In the genomic region with DNA sequence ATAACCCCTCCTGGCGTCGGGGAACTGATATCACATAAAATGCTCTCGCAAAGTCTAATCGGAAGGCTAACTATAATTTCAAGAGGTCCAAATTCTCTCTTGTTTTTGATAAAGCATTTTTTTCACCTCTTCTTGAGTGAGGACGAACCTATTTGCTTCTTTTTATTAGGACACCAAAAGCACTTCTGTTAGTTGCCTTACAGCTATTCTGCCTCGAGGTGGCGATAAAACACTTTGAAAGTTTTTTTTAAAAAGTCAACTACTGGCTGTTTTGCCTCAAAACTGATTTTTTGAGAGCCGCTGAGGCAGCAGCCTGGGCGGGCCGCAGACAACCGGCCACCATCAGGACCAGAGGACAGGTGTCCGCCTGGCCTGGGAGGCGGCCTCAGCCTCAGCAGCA, we compare ENCODE assay signal across 32 mouse cellular contexts. TPM values are rescaled to one million over a fixed set of nuclear protein-coding genes. Genes with fewer than 3 reads are reported as not detected.
DNase-seq lines count a peak whose midpoint lies in the region; ATAC-seq and TF ChIP-seq lines count a peak whose summit lies in the region.
"Not testable (repeated sequence)": the region's sequence is repeated elsewhere in the genome, so short reads cannot be mapped to it uniquely, and the experiment has no call there.
"Had no signal": no experiment of that assay in that cellular context is flagged by ENCODE, and none has a peak within 500 bp of the region (broad histone marks: within the 10 kb centered on the region; RNA-seq: fewer than 3 reads in every experiment).

No protein-coding gene starts in this region.

- not testable (repeated sequence) for H3K4me2 ChIP-seq in hindbrain, postnatal 0 days (ENCODE audit: low read depth, low read length); lung, embryonic 14.5 days

- 80% methylated on average over 13 of the region's 13 CpGs for WGBS in hindbrain, postnatal 0 days
- 74% methylated on average over 13 of the region's 13 CpGs for WGBS in lung, embryonic 14.5 days

- not testable (repeated sequence) for ATAC-seq in hindbrain, postnatal 0 days; lung, embryonic 14.5 days (ENCODE audit: insufficient read depth)

- H3K27ac ChIP-seq in hindbrain, postnatal 0 days; layer of hippocampus, adult 2 months; lung, embryonic 14.5 days (ENCODE audit: low read depth): not testable (repeated sequence)

- peaks cover 17% of the 10 kb centered on the region for H3K9me3 ChIP-seq in hindbrain, postnatal 0 days (ENCODE audit: low read length)
- peaks cover 13% of the 10 kb centered on the region; the same call in 1 of the 2 replicates for H3K9me3 ChIP-seq in lung, embryonic 14.5 days (ENCODE audit: low read depth, low read length)

- H3K27me3 ChIP-seq in hindbrain, postnatal 0 days (ENCODE audit: insufficient read depth, low read length); lung, embryonic 14.5 days (ENCODE audit: insufficient read depth, low read length): not testable (repeated sequence)

- not testable (repeated sequence) for H3K36me3 ChIP-seq in hindbrain, postnatal 0 days (ENCODE audit: insufficient read depth, low read length); lung, embryonic 14.5 days (ENCODE audit: insufficient read depth)

- H3K9ac ChIP-seq in hindbrain, postnatal 0 days (replicated peaks; ENCODE audit: low read length); lung, embryonic 14.5 days: not testable (repeated sequence)

- not testable (repeated sequence) for TF ChIP-seq CTCF in hindbrain, postnatal 0 days (IDR thresholded peaks at IDR 0.05; ENCODE audit: low read depth); lung, embryonic 14.5 days (IDR thresholded peaks at IDR 0.05; ENCODE audit: low read depth)
- TF ChIP-seq CTCF in layer of hippocampus, adult 2 months (conservative IDR thresholded peaks at IDR 0.05), result peak; percentile 62

- not testable (repeated sequence) for H3K4me1 ChIP-seq in hindbrain, postnatal 0 days (ENCODE audit: insufficient read depth, low read length); lung, embryonic 14.5 days (ENCODE audit: insufficient read depth)

- DNase-seq in 3T3-L1 (ENCODE audit: low read depth, low spot score), result peak; percentile 69
- DNase-seq in ES-CJ7 (ENCODE audit: low read depth, low spot score), result peak; percentile 51
- peak; percentile 36 for DNase-seq in R1 (ENCODE audit: low read depth, low spot score)
- DNase-seq in embryo, embryonic 10 days (ENCODE audit: low spot score), result peak; percentile 3
- peak; percentile 4 for DNase-seq in hindbrain, postnatal 0 days (ENCODE audit: low spot score)
- DNase-seq in layer of hippocampus, adult 2 months (ENCODE audit: low spot score in 2 of 2), result peak in 1 of 2 experiments; percentile 18
- peak; percentile 16 for DNase-seq in lung, embryonic 14.5 days
- peak; percentile 5 for DNase-seq in yolk sac, embryonic 10.5 days (ENCODE audit: low spot score)

- not testable (repeated sequence) for H3K4me3 ChIP-seq in hindbrain, postnatal 0 days (ENCODE audit: low read length); layer of hippocampus, adult 2 months; lung, embryonic 14.5 days (ENCODE audit: low read depth, low read length)

RNA-seq across cellular contexts. Expression of a gene that starts 14.9 kb away (rescaled TPM):
- not detected in 2 replicates for total RNA-seq in hindbrain, postnatal 0 days (2014; rRNA removed)
- polyA plus RNA-seq in hindbrain, postnatal 0 days (2015; fragmentation: Nextera tagmentation; extraction: Ambion mirVana), result not detected in 2 replicates
- not detected for total RNA-seq in layer of hippocampus, adult 2 months (2021)
- polyA plus RNA-seq in lung, embryonic 14.5 days (2014; fragmentation: Nextera tagmentation; extraction: Ambion mirVana), result not detected in 2 replicates
- total RNA-seq: adrenal gland, adult 18-20 months; adrenal gland, postnatal 25 days; common myeloid progenitor, adult 5-6 weeks; forebrain, postnatal 0 days; gastrocnemius, postnatal 10 days; heart, postnatal 25 days; layer of hippocampus, adult 18-20 months; layer of hippocampus, postnatal 14 days; left cerebral cortex, adult 8-10 months; left cerebral cortex, postnatal 36 days had no signal
- polyA plus RNA-seq: brain, embryonic 14.5 days; embryonic facial prominence, embryonic 15.5 days; forebrain, embryonic 12.5 days; forebrain, postnatal 0 days; gonadal fat pad, adult 2 months; heart, embryonic 15.5 days; hindbrain, embryonic 11.5 days; hindbrain, embryonic 16.5 days; intestine, embryonic 16.5 days; limb, embryonic 13.5 days; liver, embryonic 13.5 days; lung, adult 2 months; midbrain, embryonic 14.5 days; neural tube, embryonic 15.5 days; stomach, embryonic 16.5 days had no signal

RNA-seq across cellular contexts. Expression of a gene that starts 25.6 kb away (rescaled TPM):
- not detected in 2 replicates for total RNA-seq in hindbrain, postnatal 0 days (2014; rRNA removed)
- polyA plus RNA-seq in hindbrain, postnatal 0 days (2015; fragmentation: Nextera tagmentation; extraction: Ambion mirVana), result not detected in 2 replicates
- not detected for total RNA-seq in layer of hippocampus, adult 2 months (2021)
- not detected in 2 replicates for polyA plus RNA-seq in lung, embryonic 14.5 days (2014; fragmentation: Nextera tagmentation; extraction: Ambion mirVana)
- total RNA-seq: adrenal gland, adult 18-20 months; adrenal gland, postnatal 25 days; common myeloid progenitor, adult 5-6 weeks; forebrain, postnatal 0 days; gastrocnemius, postnatal 10 days; heart, postnatal 25 days; layer of hippocampus, adult 18-20 months; layer of hippocampus, postnatal 14 days; left cerebral cortex, adult 8-10 months; left cerebral cortex, postnatal 36 days had no signal
- polyA plus RNA-seq: brain, embryonic 14.5 days; embryonic facial prominence, embryonic 15.5 days; forebrain, embryonic 12.5 days; forebrain, postnatal 0 days; gonadal fat pad, adult 2 months; heart, embryonic 15.5 days; hindbrain, embryonic 11.5 days; hindbrain, embryonic 16.5 days; intestine, embryonic 16.5 days; limb, embryonic 13.5 days; liver, embryonic 13.5 days; lung, adult 2 months; midbrain, embryonic 14.5 days; neural tube, embryonic 15.5 days; stomach, embryonic 16.5 days had no signal

RNA-seq across cellular contexts. Expression of a gene that starts 49.1 kb away (rescaled TPM):
- total RNA-seq in hindbrain, postnatal 0 days (2014; rRNA removed), result not detected in 2 replicates
- polyA plus RNA-seq in hindbrain, postnatal 0 days (2015; fragmentation: Nextera tagmentation; extraction: Ambion mirVana), result not detected in 2 replicates
- total RNA-seq in layer of hippocampus, adult 2 months (2021), result not detected
- not detected in 2 replicates for polyA plus RNA-seq in lung, embryonic 14.5 days (2014; fragmentation: Nextera tagmentation; extraction: Ambion mirVana)
- total RNA-seq: adrenal gland, adult 18-20 months; adrenal gland, postnatal 25 days; common myeloid progenitor, adult 5-6 weeks; forebrain, postnatal 0 days; gastrocnemius, postnatal 10 days; heart, postnatal 25 days; layer of hippocampus, adult 18-20 months; layer of hippocampus, postnatal 14 days; left cerebral cortex, adult 8-10 months; left cerebral cortex, postnatal 36 days had no signal
- polyA plus RNA-seq: brain, embryonic 14.5 days; embryonic facial prominence, embryonic 15.5 days; forebrain, embryonic 12.5 days; forebrain, postnatal 0 days; gonadal fat pad, adult 2 months; heart, embryonic 15.5 days; hindbrain, embryonic 11.5 days; hindbrain, embryonic 16.5 days; intestine, embryonic 16.5 days; limb, embryonic 13.5 days; liver, embryonic 13.5 days; lung, adult 2 months; midbrain, embryonic 14.5 days; neural tube, embryonic 15.5 days; stomach, embryonic 16.5 days had no signal
